Mouse (Mus musculus) heart, embryonic 10.5 days (tissue): ENCODE measurements around the gene Gatb. TPM values are rescaled to one million over a fixed set of nuclear protein-coding genes. Genes with fewer than 3 reads are reported as not detected.
A peak's percentile ranks its signal among the peaks of the same experiment; 100 is the strongest.

ENCODE experiments used
- DNase-seq: peaks from one replicate; pipeline ENCODE4 v3.0.0-alpha.2; 2017; ENCODE audit warnings: low spot score
- H3K27ac ChIP-seq: fragments of 300-500 bp; sonication (generic); 2 replicates; pipeline ENCODE4 v1.5.1; 2016; ENCODE audit warnings: mild to moderate bottlenecking
- H3K27me3 ChIP-seq: fragments of 300-500 bp; sonication (generic); 2 replicates; pipeline ENCODE4 v1.6.1; 2016; ENCODE audit warnings: mild to moderate bottlenecking; ENCODE audit not compliant: poor library complexity, insufficient read depth, severe bottlenecking
- H3K36me3 ChIP-seq: fragments of 300-500 bp; sonication (generic); 2 replicates; pipeline ENCODE4 v1.6.1; 2016; ENCODE audit warnings: mild to moderate bottlenecking, moderate library complexity
- H3K4me1 ChIP-seq: fragments of 300-500 bp; sonication (generic); 2 replicates; pipeline ENCODE4 v1.6.1; 2016; ENCODE audit warnings: mild to moderate bottlenecking
- H3K4me3 ChIP-seq: fragments of 300-500 bp; sonication (generic); 2 replicates; pipeline ENCODE4 v1.5.1; 2016; ENCODE audit warnings: mild to moderate bottlenecking, moderate library complexity
- H3K9me3 ChIP-seq: fragments of 300-500 bp; sonication (generic); 2 replicates; pipeline ENCODE4 v1.6.1; 2016; ENCODE audit warnings: mild to moderate bottlenecking, moderate library complexity
- WGBS: fragments of 180-500 bp; shearing (Covaris S2); methylation state at CpG from one replicate; pipeline ENCODE4 v1.1.7; 2016; 5-methylcytosine and 5-hydroxymethylcytosine counted together
- polyA plus RNA-seq: library from polyadenylated mRNA; unstranded; fragments of >200 nt; fragmentation: Nextera tagmentation; extraction: Ambion mirVana; gene quantifications from 2 replicates; pipeline ENCODE4 v1.2.1, GENCODE M21; 2016

Gatb gene
- polyA plus RNA-seq, 1 experiment from 2014 or later, result 32.3 TPM

GRCm38 (mm10) chr3:85606912-85607311 lies 33.0 kb downstream of the Gatb start:
- Histone ChIP-seq H3K4me1 (peaks cover 27% of the 10 kb centered on the region), H3K27ac (no peak overlapping the region), H3K9me3 (no peaks in the 10 kb centered on the region), H3K4me3 (no peak overlapping the region), H3K27me3 (no peaks in the 10 kb centered on the region), H3K36me3 (peaks cover 8% of the 10 kb centered on the region; the same call in 1 of the 2 replicates)
- DNase-seq, result no peak
- WGBS, result 87% methylated on average over 3 of the region's 3 CpGs

GRCm38 (mm10) chr3:85607753-85608152 lies 33.8 kb downstream of the Gatb start:
- Histone ChIP-seq H3K27me3 (no peaks in the 10 kb centered on the region), H3K36me3 (peaks cover 8% of the 10 kb centered on the region; the same call in 1 of the 2 replicates), H3K4me1 (peaks cover 26% of the 10 kb centered on the region), H3K27ac (0 out of 2 replicates have a peak overlapping the region, but pooled peaks have one; percentile 16), H3K4me3 (no peak overlapping the region), H3K9me3 (no peaks in the 10 kb centered on the region)
- WGBS, result 89% methylated on average over 2 of the region's 2 CpGs
- DNase-seq, result no peak

- DNase-seq, result no peak
- Histone ChIP-seq H3K27me3 (no peaks in the 10 kb centered on the region), H3K9me3 (no peaks in the 10 kb centered on the region), H3K4me3 (no peak overlapping the region), H3K36me3 (peaks cover 43% of the 10 kb centered on the region), H3K4me1 (peaks cover 6% of the 10 kb centered on the region; the same call in 1 of the 2 replicates), H3K27ac (no peak overlapping the region)
- WGBS, result 78% methylated on average over 1 of the region's 1 CpGs
These were observed 42.5 kb downstream of the Gatb start for GRCm38 (mm10) chr3:85616389-85616788.

- Histone ChIP-seq H3K9me3 (no peaks in the 10 kb centered on the region), H3K27ac (no peak overlapping the region), H3K36me3 (peaks cover 43% of the 10 kb centered on the region), H3K4me3 (no peak overlapping the region), H3K4me1 (no peaks in the 10 kb centered on the region), H3K27me3 (no peaks in the 10 kb centered on the region)
- WGBS, result 85% methylated on average over 6 of the region's 6 CpGs
- DNase-seq, result no peak
These were observed 45.0 kb downstream of the Gatb start for GRCm38 (mm10) chr3:85618885-85619284.

GRCm38 (mm10) chr3:85619345-85619744 lies 45.4 kb downstream of the Gatb start:
- Histone ChIP-seq H3K27ac (no peak overlapping the region), H3K36me3 (peaks cover 42% of the 10 kb centered on the region), H3K4me3 (no peak overlapping the region), H3K27me3 (no peaks in the 10 kb centered on the region), H3K9me3 (no peaks in the 10 kb centered on the region), H3K4me1 (no peaks in the 10 kb centered on the region)
- DNase-seq, result no peak
- 75% methylated on average over 5 of the region's 5 CpGs for WGBS

GRCm38 (mm10) chr3:85619751-85620150 lies 45.8 kb downstream of the Gatb start:
- Histone ChIP-seq H3K27ac (no peak overlapping the region), H3K27me3 (no peaks in the 10 kb centered on the region), H3K9me3 (no peaks in the 10 kb centered on the region), H3K36me3 (peaks cover 42% of the 10 kb centered on the region), H3K4me3 (no peak overlapping the region), H3K4me1 (no peaks in the 10 kb centered on the region)
- DNase-seq, result no peak
- 88% methylated on average over 1 of the region's 1 CpGs for WGBS

GRCm38 (mm10) chr3:85629895-85630510 lies 56.1 kb downstream of the Gatb start:
- Histone ChIP-seq H3K36me3 (peaks cover 5% of the 10 kb centered on the region; the same call in 1 of the 2 replicates), H3K27ac (no peak overlapping the region), H3K9me3 (no peaks in the 10 kb centered on the region), H3K4me1 (peaks cover 9% of the 10 kb centered on the region; the same call in 1 of the 2 replicates), H3K4me3 (no peak overlapping the region), H3K27me3 (no peaks in the 10 kb centered on the region)
- no peak for DNase-seq
- WGBS, result 90% methylated on average over 4 of the region's 4 CpGs

GRCm38 (mm10) chr3:85633733-85634132 lies 59.8 kb downstream of the Gatb start:
- 60% methylated on average over 2 of the region's 2 CpGs for WGBS
- H3K9me3 ChIP-seq, result no peaks in the 10 kb centered on the region

GRCm38 (mm10) chr3:85634389-85635125 lies 60.6 kb downstream of the Gatb start:
- H3K9me3 ChIP-seq, result no peaks in the 10 kb centered on the region
- no peak overlapping the region for H3K4me3 ChIP-seq
- no peaks in the 10 kb centered on the region for H3K27me3 ChIP-seq
- WGBS, result 78% methylated on average over 8 of the region's 8 CpGs
- no peak for DNase-seq
- H3K27ac ChIP-seq, result peak overlapping the region; percentile 2; the same call in 1 of the 2 replicates
- H3K36me3 ChIP-seq, result peaks cover 3% of the 10 kb centered on the region; the same call in 1 of the 2 replicates
- H3K4me1 ChIP-seq, result peaks cover 39% of the 10 kb centered on the region

More at GRCm38 (mm10) chr3:85633733-85634132, 59.8 kb downstream of the Gatb start:
- Histone ChIP-seq H3K27me3 (no peaks in the 10 kb centered on the region), H3K27ac (0 out of 2 replicates have a peak overlapping the region, but pooled peaks have one; percentile 2), H3K4me1 (peaks cover 39% of the 10 kb centered on the region), H3K4me3 (no peak overlapping the region), H3K36me3 (peaks cover 7% of the 10 kb centered on the region; the same call in 1 of the 2 replicates)
- no peak for DNase-seq

GRCm38 (mm10) chr3:85635126-85635419 lies 61.2 kb downstream of the Gatb start:
- H3K9me3 ChIP-seq, result no peaks in the 10 kb centered on the region
- H3K4me3 ChIP-seq, result no peak overlapping the region
- 61% methylated on average over 2 of the region's 2 CpGs for WGBS
- DNase-seq, result no peak
- H3K27me3 ChIP-seq, result no peaks in the 10 kb centered on the region
- H3K4me1 ChIP-seq, result peaks cover 39% of the 10 kb centered on the region
- H3K27ac ChIP-seq, result no peak overlapping the region; the same call in 1 of the 2 replicates
- 0 out of 2 replicates have a peak, but pooled peaks cover 2% of the 10 kb centered on the region for H3K36me3 ChIP-seq

- Histone ChIP-seq H3K27me3 (no peaks in the 10 kb centered on the region), H3K4me1 (peaks cover 39% of the 10 kb centered on the region), H3K4me3 (no peak overlapping the region), H3K36me3 (0 out of 2 replicates have a peak, but pooled peaks cover 2% of the 10 kb centered on the region), H3K27ac (peak overlapping the region; percentile 80; the same call in 1 of the 2 replicates), H3K9me3 (no peaks in the 10 kb centered on the region)
- DNase-seq, result no peak
- WGBS, result 98% methylated on average over 2 of the region's 2 CpGs
These were observed 61.7 kb downstream of the Gatb start for GRCm38 (mm10) chr3:85635591-85635990.

GRCm38 (mm10) chr3:85636716-85637447 lies 63.0 kb downstream of the Gatb start:
- DNase-seq, result no peak
- H3K27ac ChIP-seq, result peak overlapping the region; percentile 80
- H3K4me1 ChIP-seq, result peaks cover 42% of the 10 kb centered on the region

More at GRCm38 (mm10) chr3:85636716-85637447, 63.0 kb downstream of the Gatb start:
- H3K36me3 ChIP-seq, result 0 out of 2 replicates have a peak, but pooled peaks cover 2% of the 10 kb centered on the region
- H3K9me3 ChIP-seq, result no peaks in the 10 kb centered on the region
- 67% methylated on average over 5 of the region's 5 CpGs for WGBS
- H3K27me3 ChIP-seq, result no peaks in the 10 kb centered on the region
- H3K4me3 ChIP-seq, result no peak overlapping the region
